Mouse (Mus musculus) right cerebral cortex, adult 2 months (tissue): ENCODE results near the gene Vstm4.

Experiments used
- DNase-seq, 2 experiments: peaks; one replicate each; pipeline ENCODE4 v3.0.0; 2021 to 2022; ENCODE audit warnings: low spot score in 2 of 2

Gene Vstm4

DNA sequence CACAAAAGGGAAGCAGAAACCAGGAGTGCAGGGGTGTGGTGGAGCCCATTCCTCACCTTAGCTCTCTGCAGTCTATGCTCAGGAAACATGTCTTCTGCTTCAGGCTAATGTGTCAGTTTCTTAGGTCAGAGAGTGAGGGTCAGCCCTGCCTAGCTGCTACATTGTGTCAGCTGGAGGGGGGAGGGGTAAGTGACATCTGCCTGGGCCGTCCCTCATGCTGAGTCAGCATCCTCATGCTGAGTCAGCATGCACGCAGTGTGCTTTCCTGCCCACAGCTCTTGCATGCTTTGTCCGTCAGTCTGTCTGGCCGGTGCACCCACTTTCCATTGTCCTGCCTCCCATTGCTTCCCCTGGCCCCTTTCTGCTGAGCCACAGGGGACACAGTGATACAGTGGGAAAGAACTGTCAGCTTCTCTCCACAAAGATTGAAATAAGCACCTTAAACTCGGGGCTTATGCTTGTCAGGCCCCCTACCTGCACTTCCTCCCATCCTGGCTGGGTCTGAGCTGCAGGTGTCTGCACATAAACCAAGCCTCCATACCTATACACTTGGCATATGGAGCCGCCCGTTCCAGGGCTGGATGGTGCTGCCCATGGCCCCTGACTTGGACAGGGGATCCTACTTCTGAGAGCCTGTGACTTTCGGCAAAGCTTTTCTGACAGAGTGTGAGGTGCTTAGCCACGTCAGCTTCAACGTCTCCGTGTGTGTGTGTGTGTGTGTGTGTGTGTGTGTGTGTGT is 3.4 kb downstream of the Vstm4 start:
- no peak for DNase-seq

DNA sequence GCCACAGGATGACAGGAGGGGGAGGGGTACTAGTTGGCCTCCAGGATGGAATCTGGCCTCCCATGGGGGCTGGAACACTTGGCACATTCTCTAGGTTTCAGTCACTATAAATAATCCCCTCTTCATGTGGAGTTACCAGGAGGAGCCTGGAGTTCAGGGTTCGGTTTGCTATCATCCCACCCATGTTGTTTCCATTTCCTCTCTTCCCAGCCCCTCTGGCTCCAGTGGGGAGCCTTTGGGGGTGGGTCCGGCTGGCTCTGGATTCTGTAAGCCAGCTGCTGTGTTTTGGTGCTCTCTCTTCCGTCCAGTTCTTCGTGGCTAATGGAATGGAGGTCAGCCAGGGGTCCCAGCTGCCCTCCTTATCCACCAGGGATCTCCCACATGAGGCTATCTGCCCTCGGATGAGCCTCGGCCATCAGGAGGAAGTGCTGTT is 4.6 kb downstream of the Vstm4 start:
- DNase-seq = no peak

DNA sequence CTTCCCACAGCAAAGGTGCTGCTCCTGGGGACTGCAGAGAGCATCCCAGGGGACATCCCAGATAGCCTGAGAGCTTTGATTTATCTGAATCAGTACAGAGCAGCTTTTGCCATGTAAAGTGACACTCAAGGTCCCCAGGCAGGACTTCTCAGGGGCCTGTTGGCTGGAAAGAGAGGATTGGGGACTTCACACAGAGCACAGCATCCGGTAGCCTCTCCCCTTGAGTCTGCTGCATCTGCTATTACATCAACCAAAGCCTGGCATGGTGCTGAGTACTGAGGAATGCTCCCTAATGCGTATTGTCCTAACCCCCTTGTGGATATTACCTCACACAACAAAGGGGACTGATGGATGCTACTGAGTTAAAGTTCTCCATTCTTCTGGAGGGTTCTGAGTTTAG is 5.1 kb downstream of the Vstm4 start:
- DNase-seq = no peak

DNA sequence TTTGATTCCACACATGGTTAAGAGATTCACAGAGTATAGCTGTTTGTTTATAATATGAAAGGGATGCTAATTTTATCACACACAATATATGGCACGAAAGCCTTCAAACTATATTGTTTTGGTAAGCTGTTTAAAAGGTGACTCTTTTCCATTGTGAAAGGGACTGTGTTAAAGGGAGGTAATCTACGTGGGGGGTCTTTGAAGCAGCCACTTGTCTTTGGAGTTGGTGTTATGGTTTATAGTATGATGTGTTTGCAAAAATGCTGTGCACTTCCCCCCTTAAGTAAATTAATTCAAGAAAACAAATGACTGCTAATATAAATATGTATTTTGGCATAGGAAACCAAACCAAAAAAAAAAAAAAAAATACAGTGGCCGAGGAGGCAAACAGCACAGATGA is 8.8 kb downstream of the Vstm4 start:
- DNase-seq = no peak

DNA sequence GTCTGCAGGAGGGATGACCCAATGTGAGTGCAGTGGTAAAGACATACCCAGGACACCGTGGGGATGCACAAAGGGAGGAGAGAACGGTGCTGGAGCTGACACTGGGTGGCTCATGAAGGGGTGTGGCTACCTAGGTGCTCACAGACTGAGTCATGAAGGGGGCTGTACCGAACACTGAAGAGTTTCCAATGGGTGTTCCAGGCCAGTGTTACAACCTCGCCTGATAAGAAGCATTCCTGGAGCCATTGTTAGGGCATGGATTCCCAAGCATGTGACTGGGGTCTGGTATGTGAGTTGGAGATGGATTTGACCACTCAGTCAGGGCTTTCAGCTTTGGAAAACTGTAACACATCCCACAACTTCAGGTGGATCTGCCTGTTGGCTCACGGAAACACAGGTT is 15.4 kb downstream of the Vstm4 start:
- no peak for DNase-seq

DNA sequence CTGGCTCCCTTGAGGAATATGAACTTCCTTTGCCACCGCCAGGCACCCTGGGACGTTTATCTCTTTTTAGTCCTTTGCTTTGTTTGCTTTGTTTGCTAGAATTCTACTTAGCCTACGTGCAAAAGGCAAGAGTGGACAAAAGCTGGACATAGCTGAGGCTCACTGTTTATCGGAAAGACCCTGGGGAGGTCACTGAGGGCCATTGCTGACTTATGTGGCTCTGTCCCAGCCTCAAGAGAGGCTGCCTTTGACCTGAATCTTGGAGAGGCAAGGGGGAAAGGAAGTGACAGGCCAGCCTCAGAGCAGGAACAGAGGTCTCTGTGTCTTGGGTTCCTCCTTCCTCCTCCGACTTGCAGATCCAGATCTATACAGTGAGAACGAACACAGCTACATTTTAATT is 21.0 kb downstream of the Vstm4 start:
- no peak for DNase-seq

GRCm38 (mm10) chr14:32880332-32880731 is 23.8 kb downstream of the Vstm4 start:
- no peak for DNase-seq

- no peak for DNase-seq
Measured at GRCm38 (mm10) chr14:32881693-32882092, 25.1 kb downstream of the Vstm4 start.

DNA sequence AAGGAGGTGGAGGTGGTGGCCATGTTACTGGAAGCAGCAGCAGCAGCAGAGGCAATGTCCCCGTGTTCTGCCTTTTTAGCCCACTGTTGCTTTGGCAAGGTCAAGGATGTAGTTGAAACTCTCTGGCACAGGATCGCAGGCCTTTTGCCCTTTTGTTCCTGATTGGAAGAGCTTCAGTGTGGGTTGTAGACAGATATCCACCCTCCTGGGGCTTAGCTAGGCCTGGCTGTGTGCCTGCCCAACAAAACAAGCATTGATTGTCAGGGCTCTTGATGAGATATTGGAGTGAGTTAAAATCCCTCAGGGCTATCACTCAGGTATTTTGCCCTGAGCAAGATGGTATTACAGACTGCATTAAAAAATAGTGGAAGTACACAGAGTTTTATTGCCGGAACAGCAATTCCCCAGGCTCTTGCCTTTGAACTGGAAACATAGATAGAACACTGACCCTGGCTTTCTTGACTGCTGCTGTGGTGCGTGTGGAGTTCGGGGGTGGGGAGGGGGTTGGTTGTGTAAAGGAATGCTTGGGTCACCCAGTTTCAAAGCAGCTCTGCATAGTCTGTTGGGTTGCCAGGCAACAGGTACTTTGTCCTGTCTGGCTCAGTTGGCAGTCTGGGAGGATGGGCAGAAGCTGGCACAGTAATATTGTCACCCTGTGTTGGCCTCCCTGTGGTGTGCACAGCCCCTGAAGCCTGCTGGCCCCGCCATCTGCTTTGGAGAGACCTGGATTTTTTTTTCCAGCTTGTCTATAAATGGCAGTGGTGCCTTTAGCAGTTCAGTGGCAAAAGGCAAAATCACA is 32.5 kb downstream of the Vstm4 start:
- peak; percentile 15 to 29 for DNase-seq

DNA sequence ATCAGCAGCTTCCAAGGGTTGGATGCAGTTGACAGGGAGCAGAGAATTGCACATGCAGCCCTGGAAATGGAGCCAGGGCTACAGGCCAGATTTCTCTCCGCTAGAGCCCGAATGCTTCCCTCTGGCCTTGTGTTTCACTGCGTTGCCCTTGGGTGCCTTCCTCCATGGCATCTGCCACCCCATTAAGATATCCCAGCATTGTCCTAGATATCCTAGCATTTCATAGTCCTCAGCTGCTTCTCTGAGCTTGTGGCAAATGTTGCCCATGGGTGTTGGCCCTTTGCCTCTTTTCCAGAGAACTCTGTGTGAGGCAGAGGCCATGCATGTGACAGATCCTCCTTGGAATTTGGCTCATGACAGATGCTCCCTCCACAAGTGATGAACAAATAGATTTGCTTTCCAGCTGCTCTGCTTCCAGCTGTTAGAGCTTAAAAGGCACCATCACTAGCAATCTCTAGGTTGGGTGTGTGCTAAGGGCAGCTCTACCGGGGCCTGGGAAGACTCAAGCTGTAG is 37.8 kb downstream of the Vstm4 start:
- no peak for DNase-seq

- DNase-seq = no peak
Measured at GRCm38 (mm10) chr14:32894878-32895277, 38.3 kb downstream of the Vstm4 start.

DNA sequence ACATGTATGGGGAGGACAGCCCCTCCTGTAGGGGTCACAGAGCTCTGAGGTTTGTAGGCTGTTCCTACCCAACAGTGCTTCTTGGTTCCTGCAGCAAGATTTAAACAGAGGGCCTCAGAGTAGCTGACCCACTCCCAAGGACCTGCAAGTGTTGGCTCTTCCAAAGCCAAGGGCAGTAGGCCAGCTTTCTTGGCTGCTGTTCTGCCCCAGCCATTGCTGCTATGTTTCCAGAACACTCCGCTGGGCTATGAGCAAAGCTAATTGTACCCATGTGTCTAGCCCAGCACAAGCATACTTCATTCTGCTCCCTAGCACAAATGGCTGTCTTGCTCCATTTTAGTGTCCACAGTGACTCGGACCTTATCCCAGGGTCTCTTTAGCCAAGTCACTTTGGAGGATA is 40.3 kb downstream of the Vstm4 start:
- DNase-seq = peak; percentile 19 to 52

DNA sequence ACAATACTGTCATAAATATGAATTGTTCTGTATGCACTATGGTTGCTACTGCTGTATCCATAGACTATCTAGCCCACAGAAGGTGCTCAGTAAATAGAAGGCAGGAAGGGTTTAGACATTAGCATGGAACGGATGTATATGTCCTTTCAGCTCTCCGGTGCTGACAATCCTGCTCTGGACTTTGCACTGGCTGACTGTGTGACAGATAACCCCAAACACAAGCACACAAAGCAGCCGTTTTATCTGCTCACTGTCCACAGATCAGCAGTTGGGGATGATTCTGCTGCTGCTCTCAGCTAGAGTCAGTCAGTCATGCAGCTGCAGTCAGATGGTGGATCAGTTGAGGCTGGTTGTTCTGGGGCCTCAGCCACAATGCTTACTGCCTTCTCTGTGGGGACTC is 46.6 kb downstream of the Vstm4 start:
- no peak for DNase-seq

GRCm38 (mm10) chr14:32906545-32906944 is 50.0 kb downstream of the Vstm4 start:
- no peak for DNase-seq

- DNase-seq = peak; percentile 35 to 43
Measured at GRCm38 (mm10) chr14:32909112-32909511, 52.6 kb downstream of the Vstm4 start.

GRCm38 (mm10) chr14:32911187-32911586 is 54.6 kb downstream of the Vstm4 start:
- DNase-seq = no peak

DNA sequence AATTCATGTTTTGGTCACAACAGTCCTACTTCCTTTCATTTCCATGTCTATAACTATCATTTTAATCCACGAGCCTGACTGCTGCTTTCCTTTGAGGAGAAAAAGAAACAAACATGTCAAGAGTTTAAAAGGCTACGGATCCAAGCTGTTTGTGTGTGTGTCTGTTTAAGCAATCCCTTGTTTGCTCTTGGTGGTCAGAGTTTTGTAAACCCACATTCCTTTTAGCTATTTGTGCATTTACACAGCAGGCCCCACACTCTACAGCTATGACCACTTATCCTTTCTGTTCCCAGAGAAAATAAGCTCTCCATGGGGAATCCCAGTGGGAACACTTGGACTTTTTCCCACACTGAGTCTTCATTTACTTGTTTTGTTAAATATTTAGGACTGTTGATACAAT is 58.8 kb downstream of the Vstm4 start:
- no peak for DNase-seq

DNA sequence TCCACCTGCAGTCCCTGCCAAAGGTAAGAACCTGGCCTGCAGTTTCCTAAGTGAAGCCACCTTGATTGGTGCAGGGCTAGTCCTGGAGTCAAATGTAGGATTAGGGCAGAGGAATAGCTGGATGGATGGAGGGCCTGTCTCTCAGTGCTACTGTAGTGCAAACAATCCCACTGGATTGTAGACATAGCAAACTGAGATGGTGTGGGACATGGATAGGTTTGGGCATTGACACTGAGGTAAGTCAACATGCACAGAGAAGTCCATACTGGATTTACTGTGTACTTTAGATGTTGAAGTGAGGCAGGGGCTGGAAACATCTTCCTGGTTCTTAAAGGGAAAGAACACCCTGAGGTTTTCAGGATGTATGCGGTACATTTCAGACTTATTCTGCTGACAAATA is 61.4 kb downstream of the Vstm4 start:
- no peak for DNase-seq

DNA sequence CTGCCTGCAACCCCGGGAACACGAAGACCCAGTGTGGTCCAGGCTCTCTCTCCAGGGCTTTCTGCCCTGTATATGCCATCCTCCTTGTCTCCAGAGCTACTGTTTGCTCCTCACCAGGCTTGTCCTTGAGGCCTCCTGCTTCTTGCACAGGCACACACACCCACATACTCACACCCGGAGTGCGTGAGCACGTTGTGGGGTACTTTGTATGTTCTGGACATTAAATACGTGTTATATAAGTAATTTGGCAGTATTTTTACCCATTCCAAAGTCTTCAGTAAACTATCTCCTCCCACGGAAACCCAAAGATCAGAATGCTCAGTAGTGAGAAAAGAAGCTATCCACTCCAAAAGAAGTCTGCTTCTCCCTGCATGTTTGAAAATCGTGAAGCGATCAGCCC is 67.3 kb downstream of the Vstm4 start:
- DNase-seq = peak; percentile 30 to 53

DNA sequence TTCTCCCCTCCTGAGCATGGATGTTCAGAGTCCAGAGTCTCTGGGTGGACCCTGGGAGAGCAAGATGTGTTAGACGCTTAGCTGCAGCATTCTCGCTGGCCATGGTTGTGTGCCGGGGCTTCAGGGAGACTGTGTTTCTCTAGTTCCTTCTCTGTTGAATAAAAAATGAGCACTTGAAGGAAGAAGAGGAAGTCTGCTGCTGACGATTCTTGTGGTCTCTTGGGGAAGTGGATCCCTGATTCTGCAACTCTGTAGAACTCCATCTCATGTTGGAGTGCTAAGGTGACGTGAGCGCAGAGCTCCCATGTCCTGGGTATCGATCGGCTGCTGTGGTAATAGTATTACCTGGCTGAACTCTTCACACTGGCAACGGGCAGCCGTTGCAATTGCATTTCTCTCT is 75.2 kb downstream of the Vstm4 start:
- DNase-seq = no peak

DNA sequence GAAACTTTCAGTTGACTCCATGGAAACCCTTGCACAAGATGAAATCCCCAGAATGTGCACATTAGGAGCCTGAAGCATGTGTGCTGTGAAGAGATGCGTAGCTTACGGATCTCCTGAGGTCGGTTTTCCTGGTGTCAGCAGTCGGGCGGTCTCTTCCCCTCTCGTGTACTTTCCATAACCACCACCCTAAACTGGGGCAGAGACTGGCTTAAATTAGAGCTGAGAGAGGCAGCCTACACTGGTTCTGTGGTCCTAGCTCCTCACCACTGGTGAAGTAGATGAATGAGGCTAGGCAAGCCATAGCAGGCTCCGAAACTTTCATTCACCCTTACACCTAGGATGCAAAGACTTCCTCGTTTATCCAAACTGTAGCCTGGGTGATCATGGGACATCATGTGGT is 75.7 kb downstream of the Vstm4 start:
- no peak for DNase-seq

DNA sequence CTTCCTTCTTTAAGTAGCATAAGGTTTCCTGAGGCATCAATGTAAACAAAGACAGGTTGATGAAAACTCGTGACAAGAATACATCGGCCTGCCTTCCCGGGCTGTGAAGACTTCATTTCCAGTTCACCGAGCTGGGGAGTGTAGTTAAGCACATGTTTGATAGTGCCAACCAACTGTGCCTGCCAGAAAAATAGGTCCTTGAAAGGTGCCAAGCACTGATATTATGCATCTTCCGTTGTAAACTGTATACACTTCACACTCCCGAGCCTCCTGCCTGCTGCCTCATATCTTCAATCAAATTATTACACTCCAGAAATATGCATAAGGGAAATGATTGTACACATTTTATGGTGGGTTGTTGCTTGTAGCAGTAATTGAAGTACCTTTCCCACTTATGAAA is 77.5 kb downstream of the Vstm4 start:
- DNase-seq = no peak

DNA sequence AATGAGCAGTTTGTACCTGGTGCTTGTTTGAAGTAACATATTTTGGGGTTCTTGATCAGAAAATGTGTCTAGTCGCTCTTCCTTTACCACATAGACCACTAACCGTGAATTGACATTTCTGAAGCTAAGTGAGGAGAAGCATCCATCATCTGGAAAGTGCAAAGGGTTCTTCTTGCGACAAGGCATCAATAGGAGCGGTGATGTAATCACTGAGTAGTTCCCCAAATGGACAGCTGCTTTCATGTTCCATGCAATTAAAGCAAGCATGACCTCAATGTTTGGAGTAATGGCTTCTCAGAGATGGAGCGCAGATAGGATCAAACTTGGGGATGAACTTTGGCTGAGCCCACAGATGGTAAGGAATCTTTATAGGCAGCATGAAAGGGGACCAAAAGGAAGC is 82.7 kb downstream of the Vstm4 start:
- no peak for DNase-seq
